Mouse (Mus musculus) retina, postnatal 7 days (tissue): Measurements from ENCODE around the gene Tspan33.
A peak's percentile ranks its signal among the peaks of the same experiment; 100 is the strongest.
"Not testable (repeated sequence)": the region's sequence is repeated elsewhere in the genome, so short reads cannot be mapped to it uniquely, and the experiment has no call there.

ENCODE experiments used
- DNase-seq: peaks from one replicate; pipeline ENCODE4 v3.0.0-alpha.2; 2012; ENCODE audit warnings: low read depth, low spot score

Tspan33 gene

DNA sequence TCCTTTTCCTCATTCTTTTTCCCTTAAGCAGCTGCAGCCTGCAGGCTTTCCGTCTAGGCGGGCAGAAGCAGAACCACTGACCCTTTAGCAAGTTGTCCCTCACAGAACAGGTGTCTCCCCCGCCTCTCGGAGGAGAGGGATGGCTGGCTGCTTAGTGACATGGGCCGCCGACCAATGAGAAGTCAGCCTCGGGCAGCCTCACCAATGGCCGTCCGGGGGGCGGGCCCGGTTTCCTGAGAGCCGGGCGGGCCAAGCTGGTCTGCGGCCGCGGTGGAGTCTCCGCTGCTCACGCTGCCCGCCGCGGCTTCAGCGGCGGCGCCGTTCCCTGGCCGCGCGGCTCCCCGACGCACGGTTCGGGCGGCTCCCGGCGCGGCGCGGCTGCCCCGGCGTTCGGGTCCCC lies at the start of gene Tspan33:
Gene Tspan33, plus strand, starts transcription at position 270 of the 400 bp plus-strand sequence.
- DNase-seq = peak; percentile 84

DNA sequence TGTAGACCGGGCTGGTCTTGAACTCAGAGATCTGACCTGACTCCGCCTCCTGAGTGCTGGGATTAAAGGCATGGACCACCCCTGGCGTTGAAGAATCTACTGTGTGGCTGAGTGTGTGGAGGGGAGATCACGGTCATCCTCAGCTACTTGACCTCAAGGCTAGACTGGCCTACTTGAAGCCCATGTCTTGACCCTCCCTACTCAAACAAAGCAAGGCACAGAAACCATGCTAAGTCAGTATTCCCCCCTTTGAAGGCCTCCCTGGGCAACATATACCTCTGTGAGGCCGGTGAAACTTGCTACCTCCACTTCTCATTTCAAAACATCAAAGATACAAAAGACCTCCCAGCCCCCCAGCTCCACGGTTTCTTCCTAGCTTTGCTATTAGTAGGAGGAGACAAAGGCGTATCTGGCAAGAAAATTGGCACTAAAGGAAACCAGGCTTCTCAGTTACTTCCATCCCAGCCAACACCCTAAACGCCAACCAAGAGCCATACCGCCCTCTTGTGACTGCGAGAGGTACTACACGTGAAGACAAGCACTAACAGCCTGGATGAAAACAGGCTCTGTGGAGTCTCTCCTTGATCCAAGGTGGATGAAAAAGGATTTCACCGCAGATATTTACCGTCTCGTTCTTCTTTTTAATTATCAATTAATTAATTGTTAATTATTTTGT lies 44.4 kb upstream of the Tspan33 start:
- peak; percentile 85 for DNase-seq

DNA sequence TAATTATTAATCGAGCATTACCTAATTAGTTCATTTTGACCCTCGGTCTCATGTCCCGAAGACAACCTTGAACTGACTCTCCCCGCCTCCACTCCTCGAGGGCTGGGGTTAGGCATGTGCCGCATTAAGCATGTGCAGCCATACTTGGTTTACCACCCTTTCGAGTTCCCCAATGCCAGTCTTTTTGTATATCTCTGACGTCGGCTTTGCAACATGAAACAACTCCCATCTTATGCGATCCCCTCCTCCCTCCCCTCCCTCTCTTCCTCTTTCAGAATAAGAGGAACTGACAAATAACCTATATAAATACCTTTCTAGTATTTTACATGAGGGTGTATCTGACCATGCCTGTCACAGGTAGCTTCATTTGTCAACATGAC lies 43.9 kb upstream of the Tspan33 start:
- DNase-seq = no peak

DNA sequence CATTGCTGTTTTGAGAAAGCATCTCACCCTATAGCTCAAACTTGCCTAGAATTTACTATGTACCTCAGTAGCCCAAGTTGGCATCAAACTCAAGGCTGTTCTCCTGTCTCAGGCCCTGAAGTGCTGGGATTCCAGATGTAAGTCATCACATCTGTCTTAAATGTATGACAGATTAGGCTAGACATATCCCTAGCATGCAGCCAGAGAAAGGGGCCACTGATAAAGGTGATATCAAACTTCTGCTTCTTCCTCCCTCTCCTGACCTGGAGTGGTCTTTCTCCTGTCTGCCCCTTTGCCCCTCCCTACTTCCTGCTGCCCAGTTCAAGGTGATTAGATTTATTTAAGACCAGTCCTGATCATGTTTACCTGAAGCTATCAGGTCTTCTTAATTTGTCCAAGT lies 40.8 kb upstream of the Tspan33 start:
- no peak for DNase-seq

DNA sequence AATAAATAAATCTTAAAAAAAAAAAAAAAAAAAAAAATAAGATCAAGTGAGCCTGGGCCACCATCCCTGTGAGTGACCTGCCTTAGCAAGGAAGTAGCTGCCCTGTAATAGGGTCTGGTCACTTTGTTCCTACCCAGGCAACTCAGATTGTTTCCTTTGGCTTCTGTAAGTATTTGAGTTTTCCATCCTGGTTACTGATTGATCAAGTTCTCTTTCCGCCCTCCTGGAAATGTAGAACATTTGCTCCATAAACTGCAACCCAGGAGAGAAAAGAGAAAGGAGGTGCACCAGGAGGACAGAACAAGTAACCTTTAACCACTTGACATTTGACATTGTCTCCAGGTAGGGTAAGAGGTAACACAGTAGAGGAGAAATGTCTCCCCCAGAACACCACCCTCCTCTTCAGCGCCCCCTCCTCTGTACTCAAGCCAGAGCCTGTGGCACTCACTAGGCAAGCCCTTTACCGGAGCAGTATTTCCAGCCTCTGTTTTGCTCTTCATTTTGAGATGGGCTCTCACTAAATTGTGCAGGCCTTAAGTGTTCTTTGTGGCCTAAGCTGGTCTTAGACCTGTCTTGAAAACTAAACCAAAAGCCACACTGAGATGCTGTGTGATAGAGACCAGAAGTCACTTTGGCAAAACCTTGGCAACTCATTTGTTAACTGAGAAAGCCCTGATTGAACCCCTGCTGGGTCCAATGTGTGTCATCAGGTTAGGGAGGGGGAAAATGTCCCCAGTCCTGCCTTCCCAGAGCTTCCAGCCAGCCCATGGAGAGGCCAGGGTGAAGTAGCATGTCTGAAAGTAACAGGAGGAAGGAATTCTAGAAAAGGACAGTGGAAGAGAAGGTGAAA lies 35.2 kb upstream of the Tspan33 start:
- no peak for DNase-seq

DNA sequence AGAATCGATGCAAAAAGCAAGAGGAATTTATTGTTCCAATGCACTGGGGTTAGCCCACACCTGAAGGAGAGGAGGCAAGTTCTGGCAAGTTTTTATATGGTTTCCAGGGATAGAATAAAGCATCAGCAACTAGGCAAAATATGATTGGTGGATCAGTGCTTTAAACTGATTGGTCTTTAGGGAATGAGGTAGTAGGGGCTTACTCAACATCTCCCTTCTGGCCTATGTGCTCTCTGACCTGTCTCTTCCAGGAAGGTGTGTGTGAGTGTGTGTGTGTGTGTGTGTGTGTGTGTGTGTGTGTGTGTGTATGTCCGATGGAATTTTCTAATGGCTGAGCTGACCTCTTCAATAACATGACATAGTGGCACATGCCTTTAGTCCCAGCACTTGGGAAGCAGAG lies 34.1 kb upstream of the Tspan33 start:
- no peak for DNase-seq

DNA sequence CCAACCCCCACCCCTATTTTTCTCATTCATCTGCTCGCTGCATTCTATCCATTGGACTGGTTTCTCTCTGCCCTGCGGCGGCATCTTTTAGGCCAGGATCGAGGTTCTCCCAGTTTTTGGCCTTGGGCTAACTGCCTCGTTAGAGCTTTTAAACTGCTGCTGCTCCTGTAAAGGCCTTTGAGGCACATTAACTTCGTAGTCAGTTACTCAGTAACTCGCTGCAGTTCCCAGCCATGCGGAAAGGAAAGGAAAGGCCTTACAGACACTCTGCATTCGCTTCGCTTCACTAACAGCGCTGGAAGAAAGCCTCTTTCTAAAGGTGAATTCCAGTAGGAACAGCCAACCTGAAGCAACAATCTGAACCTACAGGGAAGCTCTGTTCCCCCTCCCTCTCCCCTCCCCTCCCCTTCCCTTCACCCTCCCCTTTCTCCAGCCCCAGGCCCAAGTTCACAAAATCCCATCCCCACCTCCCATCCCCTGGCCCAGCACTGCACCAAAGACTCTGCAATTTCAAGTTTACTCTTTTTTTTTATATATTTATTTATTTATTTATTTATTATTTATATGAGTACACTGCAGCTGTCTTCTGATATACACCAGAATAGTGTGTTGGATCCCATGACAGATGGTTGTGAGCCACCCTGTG lies 33.2 kb upstream of the Tspan33 start:
- no peak for DNase-seq

DNA sequence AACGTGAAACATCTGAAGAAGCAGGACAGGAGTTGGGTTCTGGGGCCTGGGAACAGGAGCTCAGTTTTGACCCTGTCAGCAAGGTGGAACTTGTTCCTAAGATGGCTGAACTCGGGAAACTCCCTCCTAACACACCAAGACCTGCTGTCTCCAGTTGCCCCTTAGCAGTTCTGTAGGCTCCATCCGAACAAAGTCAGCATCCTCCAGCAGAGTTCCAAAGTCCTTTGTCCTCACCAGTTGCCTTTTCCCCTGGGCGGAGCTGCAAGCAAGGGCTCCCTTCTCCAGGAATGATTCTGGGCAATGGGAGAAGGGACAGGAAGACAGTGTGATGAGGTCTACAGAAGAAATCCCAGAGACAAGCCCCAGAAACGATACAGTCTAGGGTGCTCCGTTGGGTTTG lies 26.8 kb upstream of the Tspan33 start:
- DNase-seq = no peak

DNA sequence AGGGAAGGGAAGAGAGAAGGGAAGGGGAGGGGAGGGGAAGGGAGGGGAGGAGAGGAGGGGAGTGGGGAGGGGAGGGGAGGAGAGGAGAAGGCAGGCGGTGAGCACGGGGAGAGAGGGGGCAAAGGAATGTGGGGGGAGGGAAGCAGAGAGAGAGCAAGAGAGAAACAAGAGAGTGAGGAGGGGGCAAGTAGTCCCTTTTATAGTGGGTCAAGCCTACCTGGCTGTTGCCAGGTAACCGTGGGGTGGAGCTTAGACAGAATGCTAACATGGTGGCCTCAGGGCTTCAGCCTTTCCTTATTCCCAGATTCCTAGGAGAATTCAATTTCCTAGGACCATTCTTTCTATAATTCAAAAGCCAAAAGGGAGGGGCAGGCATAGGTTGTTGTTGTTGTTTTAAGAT lies 22.3 kb upstream of the Tspan33 start:
- DNase-seq = no peak

DNA sequence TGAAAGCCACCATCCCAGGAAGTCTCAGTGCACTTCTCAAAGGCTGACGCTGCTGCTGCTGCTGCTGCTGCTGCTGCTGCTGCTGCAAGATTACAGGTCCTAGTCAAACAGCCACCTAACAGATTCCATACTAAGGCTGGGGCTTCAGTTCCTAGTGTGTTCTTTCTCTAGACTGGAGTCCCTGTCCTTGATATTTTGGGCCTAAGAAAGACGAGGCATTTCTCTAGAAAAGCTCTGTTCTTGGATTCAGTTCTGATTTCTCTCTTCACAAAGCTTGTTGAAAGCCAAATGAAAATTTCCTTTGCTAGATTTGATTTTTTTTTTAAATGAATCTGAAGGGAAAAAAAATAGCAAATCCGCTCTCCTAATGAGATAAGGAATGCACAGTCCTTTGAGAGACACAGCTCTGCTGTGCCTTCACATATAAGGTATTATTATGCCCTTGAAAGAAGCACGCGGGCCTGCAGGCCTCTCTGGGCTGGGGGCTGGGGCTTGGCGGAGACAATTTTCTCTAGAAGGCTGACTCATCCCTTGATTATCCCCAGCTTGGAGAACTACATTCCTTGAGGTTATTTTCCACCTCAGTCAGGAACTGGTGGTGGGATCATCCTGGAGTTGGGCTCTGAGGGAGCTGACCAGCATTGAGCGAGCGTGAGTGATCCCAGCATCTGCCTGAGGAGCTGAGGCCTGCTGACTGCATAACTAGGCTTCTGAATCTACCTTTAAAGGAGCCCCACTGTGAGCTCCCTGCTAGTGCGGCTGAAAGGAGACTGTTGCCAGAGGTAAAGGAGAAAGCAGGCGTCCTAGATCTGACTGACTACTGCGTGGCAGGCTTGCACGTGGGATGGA lies 21.2 kb upstream of the Tspan33 start:
- no peak for DNase-seq

DNA sequence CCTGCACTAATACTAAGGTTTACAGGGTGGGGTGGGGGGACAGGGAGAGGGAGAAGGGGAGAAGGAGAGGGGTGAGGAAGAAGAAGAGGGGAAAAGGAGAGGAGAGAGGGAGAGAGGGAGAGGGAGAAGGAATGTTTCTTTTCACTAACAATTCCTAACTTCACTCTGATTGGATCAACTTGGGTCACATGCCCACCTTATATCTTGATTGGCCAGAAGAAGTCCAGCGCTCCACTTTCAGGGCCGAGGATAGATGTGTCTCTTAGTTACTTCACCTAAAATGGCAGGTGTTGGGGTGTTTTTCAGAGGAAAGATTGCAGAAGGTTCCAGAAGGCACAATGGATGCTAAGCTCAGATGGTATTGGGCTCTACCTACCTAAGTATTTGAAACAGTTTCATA lies 20.3 kb upstream of the Tspan33 start:
- no peak for DNase-seq

DNA sequence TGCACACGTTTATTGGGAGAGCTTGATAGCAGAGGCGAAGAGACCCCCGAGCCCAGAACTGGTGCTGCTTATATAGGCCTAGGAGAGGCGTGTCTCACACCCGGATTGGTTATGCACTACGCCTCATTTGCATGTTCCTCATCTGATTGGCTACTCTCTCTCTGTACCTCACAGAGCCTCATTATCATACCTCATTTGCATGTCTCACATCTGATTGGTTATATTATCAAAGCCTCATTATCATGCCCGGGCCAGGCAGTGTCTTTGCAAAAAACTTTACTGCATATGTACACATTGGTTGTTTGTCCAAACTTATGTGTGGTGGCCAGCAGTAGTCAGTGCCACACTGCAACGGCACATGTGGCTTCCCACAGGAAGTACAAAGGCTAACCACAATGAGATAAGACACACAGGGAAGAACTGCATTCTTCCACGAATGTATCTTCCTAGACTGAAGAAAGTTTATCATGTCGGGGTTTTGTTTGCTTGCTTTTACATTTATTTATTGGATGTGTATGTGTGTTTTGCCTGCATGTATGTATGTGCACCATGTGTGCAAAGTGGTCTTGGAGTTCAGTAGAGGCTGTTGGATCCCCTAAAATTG lies 14.0 kb upstream of the Tspan33 start:
- DNase-seq = not testable (repeated sequence)

DNA sequence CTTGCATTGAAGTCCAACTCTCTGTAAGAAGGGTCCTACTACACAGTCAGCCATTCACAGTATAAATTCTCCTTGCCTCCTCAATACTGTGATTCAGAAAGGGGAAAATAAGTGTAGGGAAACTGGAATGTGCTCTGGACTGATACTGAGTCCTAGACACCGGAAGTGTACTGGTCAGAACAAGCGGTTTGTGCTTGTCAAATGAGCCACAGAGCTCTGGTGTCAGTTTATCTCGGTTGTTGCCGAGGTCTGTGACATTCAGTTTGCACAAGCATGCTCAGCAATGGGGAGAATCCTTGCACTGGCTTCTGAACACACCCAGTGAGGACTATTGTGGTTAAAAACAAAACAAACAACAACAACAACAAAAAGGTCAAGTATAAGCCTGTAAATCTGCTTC lies 12.2 kb upstream of the Tspan33 start:
- no peak for DNase-seq

DNA sequence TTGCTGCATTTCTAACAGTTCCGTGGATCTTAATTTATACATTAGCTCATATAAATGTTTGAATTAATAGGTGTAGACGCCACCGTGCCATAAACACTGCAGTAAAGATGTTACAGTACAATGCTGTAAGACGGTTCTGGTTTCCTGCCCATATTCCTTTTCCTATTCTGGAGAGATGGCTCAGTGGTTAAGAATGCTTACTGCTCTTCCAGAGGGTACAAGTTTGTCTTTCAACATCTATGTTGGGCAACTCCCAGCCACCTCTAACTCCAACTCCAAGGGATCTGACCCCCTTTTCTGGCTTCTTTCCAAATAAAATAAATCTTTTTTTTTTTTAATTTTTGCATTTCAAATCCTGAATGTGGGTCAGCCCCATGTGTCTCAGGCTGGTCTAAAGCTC lies 9.3 kb upstream of the Tspan33 start:
- no peak for DNase-seq

DNA sequence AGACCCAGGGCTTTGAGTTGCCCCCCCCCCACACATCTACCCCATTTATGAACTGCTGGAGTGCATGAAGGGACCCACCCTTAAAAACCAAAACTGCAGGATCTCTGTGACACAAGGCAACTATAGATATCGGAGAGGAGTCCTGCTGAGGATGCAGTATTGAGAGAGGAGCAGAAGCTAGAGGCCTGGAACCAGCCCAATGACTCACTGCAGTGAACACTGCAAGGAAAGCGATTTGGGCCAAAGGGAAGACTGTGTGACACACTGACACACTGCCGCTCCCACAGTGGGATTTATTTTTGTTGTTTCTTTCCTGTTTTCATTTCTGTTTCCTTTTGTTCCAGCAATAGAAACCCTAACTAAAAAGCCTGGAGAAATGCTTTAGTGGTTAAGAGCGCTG lies 8.1 kb upstream of the Tspan33 start:
- no peak for DNase-seq

DNA sequence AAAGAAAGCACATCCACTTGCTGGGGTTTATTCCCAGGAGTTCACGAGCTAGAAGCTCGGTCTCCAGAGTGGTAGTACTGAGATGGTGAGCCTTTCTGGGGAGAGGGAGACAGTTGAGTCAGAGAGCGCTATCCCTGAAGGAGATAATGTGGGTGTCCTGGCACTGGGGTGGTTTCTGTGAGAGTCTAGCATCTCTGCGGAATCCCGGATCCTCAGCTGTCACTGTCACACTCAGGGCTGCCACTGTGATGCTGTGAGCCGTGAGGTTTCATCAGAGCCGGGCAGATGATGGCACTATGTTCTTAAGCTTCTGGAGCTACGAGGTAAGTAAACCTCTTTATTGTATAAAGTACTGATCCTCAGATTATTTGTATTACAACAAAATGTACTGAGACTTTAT lies 4.6 kb upstream of the Tspan33 start:
- DNase-seq = no peak

DNA sequence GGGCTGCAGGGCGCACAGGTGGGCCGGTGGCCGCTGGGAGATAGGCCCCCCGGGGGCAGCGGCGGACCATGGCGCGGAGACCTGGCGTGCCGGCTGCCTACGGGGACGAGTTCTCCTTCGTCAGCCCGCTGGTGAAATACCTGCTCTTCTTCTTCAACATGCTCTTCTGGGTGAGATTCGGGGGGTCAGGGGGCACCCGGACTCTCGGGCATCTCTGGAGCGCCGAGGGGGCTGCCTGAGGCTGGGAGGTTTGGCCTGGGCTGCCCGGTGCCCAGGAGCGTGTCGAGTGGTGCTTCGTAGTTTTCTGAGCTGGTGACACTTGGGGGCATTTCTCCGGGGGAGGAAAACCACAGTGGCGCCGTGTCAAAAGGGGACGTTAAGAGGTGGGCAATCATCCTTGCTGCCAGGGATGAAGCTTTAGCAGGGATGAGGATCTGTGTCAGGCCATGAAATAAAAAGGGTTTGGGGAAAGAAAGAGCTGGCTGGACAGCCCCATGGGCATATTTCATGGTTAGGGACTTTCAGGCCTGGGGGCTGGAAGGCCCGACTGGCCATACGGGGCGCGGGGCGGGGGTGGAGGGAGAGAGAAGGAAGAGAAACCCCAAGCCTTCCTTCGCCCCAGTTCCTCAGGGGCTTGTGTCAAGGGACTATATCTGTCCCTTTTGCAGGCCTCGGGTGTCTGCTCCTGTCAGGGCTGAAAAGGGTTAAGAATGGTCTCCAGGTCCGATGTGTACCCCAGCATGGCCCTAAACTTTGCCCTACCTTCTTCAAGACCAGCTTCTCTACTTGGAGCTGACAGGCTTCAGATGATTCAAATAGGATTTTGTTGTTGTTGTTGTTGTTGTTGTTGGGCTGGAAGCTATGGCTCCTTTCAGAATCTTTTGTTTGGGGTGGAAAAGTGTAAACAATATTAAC lies 610 bp downstream of the Tspan33 start:
- DNase-seq = no peak

DNA sequence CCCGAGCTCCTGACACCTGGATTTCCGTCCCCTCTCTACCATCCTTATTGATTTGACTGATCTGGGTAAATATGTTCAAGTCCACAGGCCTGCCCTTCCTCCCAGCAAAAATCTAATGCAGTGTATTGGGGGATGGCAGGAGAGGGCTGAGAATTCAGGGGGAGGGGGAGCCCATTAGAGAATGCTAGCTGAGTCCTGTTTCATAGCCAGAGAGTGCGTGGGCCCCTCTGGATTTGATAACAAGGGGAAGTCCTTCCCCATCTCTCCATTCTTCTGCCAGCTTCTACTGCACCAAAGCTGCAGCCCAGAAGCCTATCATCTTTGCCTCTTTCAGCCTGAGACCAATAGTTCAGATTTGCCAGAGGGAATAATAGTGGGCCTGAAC lies 1.3 kb downstream of the Tspan33 start:
- DNase-seq = no peak

DNA sequence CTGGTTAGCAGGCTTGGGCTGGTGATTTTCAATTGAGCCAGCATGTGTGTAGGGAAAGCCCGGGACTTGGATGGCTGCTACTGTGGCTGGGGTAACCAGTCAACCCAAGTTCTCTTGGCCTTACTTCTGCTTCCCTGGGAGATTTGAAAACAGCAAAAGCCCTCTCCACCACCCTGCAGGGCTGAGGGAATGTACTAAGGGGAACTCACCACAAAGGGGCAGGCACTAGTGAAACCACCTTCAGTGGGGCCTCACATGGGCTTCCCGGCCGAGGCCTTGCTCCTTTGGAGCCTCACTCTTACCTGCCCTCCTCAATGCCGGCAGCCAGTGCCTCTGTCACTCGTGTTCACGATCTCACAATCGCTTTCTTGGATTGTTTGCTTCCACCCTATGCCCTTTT lies 2.0 kb downstream of the Tspan33 start:
- no peak for DNase-seq

DNA sequence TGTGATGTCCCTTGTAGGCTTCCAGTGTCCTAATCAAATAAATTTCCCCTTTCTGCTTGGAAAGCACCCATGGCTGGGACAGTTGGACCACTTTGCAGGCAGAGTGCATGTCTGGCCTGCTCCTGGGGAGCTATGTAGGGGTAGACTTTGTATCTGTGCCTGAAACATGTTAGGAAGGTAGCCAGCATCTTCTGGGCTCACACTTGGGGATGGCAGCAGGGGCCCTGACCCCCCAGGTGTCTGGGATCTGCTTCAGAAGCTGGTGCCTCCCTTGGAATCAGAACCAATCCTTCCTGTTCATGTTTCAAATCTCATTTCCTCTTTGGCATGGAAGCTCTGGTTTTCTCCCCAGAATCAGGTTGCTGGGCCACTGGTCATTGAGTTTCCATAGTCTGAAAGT lies 3.1 kb downstream of the Tspan33 start:
- DNase-seq = no peak
